Mouse (Mus musculus): ENCODE data around the gene Noxo1. TPM values are rescaled to one million over a fixed set of nuclear protein-coding genes. Genes with fewer than 3 reads are reported as not detected.
A peak's percentile ranks its signal among the peaks of the same experiment; 100 is the strongest.

Noxo1 gene
- total and polyA plus RNA-seq, 3 experiments = 0.62 to 2.4 TPM; not detected in 1

DNA sequence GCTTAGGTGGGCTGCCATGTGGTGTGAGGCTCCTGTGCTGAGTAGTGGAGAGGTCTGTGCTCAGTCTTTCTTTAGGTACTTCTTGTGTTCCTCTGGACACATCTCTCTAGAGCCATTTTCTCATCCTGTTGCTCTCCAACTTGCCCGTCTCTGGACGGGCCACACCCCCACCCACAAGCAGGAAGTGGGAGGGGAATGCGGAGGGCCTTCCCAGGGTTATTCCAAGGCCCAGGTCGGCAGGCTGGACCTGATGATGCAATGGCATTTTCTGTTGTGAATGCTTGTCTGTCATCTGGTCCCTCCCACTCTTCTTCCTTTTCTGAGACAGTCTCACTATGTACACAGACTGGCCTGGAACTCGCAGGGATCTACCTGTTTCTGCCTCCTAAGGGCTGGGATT, 23.9 kb upstream of the Noxo1 start:
- Histone ChIP-seq H3K9ac (ENCODE audit: control insufficient read depth, low read depth, low read length, poor library complexity, severe bottlenecking) (peak overlapping the region; percentile 31), H3K4me1 (ENCODE audit: control insufficient read depth in 1 of 2, insufficient read depth in 2 of 2, low read length in 2 of 2) (peaks cover 0 to 26% of the 10 kb centered on the region in 2 experiments; a peak in 3 of 4 replicates), H3K9me3 (replicated peaks; ENCODE audit: insufficient read depth, low read length) (no peaks in the 10 kb centered on the region), H3K79me2 (ENCODE audit: control insufficient read depth, insufficient read depth, low read length, poor library complexity) (peaks cover 51% of the 10 kb centered on the region), H3K4me3 (ENCODE audit: control insufficient read depth in 1 of 2, insufficient read depth in 1 of 2, low read depth in 2 of 2, low read length in 2 of 2) (no peak overlapping the region), H3K27ac (ENCODE audit: control insufficient read depth, low read depth, low read length) (peak overlapping the region; percentile 14; the same call in 1 of the 2 replicates), H3K36me3 (ENCODE audit: control insufficient read depth in 1 of 2, insufficient read depth in 2 of 2, low read length in 2 of 2) (peaks cover 3 to 14% of the 10 kb centered on the region in 2 experiments; a peak in 3 of 4 replicates), H3K27me3 (ENCODE audit: control insufficient read depth in 1 of 2, insufficient read depth in 2 of 2, low read length in 2 of 2) (no peaks in the 10 kb centered on the region)
- DNase-seq (ENCODE audit: low read depth, low spot score) = no peak
- TF ChIP-seq NELFE (IDR thresholded peaks at IDR 0.05; ENCODE audit: low read depth, low read length) (no peak), MEF2A (IDR thresholded peaks at IDR 0.05; ENCODE audit: extremely low read depth, insufficient replicate concordance, low read depth, low read length, poor library complexity, severe bottlenecking) (no peak), ETS1 (IDR thresholded peaks at IDR 0.05; ENCODE audit: low read depth, low read length) (0 out of 2 replicates have a peak, but pooled peaks have one; percentile 17), ELF1 (IDR thresholded peaks at IDR 0.05; ENCODE audit: low read depth, low read length) (0 out of 2 replicates have a peak, but pooled peaks have one; percentile 29), TBP (IDR thresholded peaks at IDR 0.05; ENCODE audit: low read depth, low read length) (no peak), MAX (IDR thresholded peaks at IDR 0.05; ENCODE audit: low read length) (no peak)

DNA sequence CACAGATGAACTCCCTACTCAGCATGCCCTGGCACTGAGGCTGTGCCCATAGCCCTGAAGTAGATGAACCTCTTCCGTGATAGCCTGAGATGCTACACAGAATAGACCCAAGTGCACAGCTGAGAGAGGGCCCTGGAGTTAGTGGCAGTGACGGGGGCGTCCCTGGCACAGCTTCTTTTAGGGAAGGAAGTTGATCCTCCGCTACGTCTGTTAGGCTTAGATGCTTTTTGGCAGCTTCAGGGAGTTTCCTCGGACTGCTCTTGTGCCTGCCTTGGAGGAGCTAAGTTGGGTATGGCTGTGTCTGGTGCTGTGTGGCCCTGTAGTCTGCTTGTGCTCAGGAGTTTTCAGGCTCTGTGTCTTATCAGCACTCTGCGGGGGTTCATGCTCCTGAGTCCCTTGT, 21.8 kb upstream of the Noxo1 start:
- Histone ChIP-seq H3K79me2 (ENCODE audit: control insufficient read depth, insufficient read depth, low read length, poor library complexity) (peaks cover 51% of the 10 kb centered on the region), H3K27me3 (ENCODE audit: control insufficient read depth in 1 of 2, insufficient read depth in 2 of 2, low read length in 2 of 2) (no peaks in the 10 kb centered on the region), H3K9me3 (replicated peaks; ENCODE audit: insufficient read depth, low read length) (no peaks in the 10 kb centered on the region), H3K27ac (ENCODE audit: control insufficient read depth, low read depth, low read length) (no peak overlapping the region), H3K4me3 (ENCODE audit: control insufficient read depth in 1 of 2, insufficient read depth in 1 of 2, low read depth in 2 of 2, low read length in 2 of 2) (no peak overlapping the region), H3K36me3 (ENCODE audit: control insufficient read depth in 1 of 2, insufficient read depth in 2 of 2, low read length in 2 of 2) (peaks cover 12 to 14% of the 10 kb centered on the region in 2 experiments; a peak in 3 of 4 replicates), H3K4me1 (ENCODE audit: control insufficient read depth in 1 of 2, insufficient read depth in 2 of 2, low read length in 2 of 2) (peaks cover 0 to 20% of the 10 kb centered on the region in 2 experiments; a peak in 3 of 4 replicates), H3K9ac (ENCODE audit: control insufficient read depth, low read depth, low read length, poor library complexity, severe bottlenecking) (no peak overlapping the region)
- DNase-seq (ENCODE audit: low read depth, low spot score) = no peak
- TF ChIP-seq NELFE (IDR thresholded peaks at IDR 0.05; ENCODE audit: low read depth, low read length) (no peak), CTCF (IDR thresholded peaks at IDR 0.05 in 2 of 3, conservative IDR thresholded peaks at IDR 0.05 in 1 of 3; ENCODE audit: control insufficient read depth in 1 of 3, insufficient read depth in 1 of 3, low read depth in 2 of 3, low read length in 3 of 3, poor library complexity in 1 of 3, severe bottlenecking in 1 of 3) (no peak), SMC3 (IDR thresholded peaks at IDR 0.05; ENCODE audit: low read depth, low read length) (no peak), ZMIZ1 (IDR thresholded peaks at IDR 0.05; ENCODE audit: low read depth, low read length) (no peak), RCOR1 (IDR thresholded peaks at IDR 0.05; ENCODE audit: low read depth, low read length) (no peak), USF1 (IDR thresholded peaks at IDR 0.05; ENCODE audit: low read depth, low read length) (no peak), ZKSCAN1 (IDR thresholded peaks at IDR 0.05; ENCODE audit: low read depth, low read length) (no peak), TAL1 (IDR thresholded peaks at IDR 0.05; ENCODE audit: low read length) (no peak), MEF2A (IDR thresholded peaks at IDR 0.05; ENCODE audit: extremely low read depth, insufficient replicate concordance, low read depth, low read length, poor library complexity, severe bottlenecking) (no peak), USF2 (IDR thresholded peaks at IDR 0.05; ENCODE audit: borderline replicate concordance in 1 of 2, insufficient read depth in 1 of 2, low read depth in 1 of 2, low read length in 2 of 2) (no peak), NRF1 (IDR thresholded peaks at IDR 0.05; ENCODE audit: insufficient read depth, low read depth, low read length, poor library complexity, severe bottlenecking) (no peak), GATA1 (IDR thresholded peaks at IDR 0.05; ENCODE audit: low read depth, low read length) (no peak), CHD2 (IDR thresholded peaks at IDR 0.05; ENCODE audit: low read length) (no peak)

Measured in MEL (cell line).